Mouse (Mus musculus): ENCODE results near the gene Btbd7. TPM values are rescaled to one million over a fixed set of nuclear protein-coding genes. Genes with fewer than 3 reads are reported as not detected.
A peak's percentile ranks its signal among the peaks of the same experiment; 100 is the strongest.

The Btbd7 gene
- total RNA-seq, 2 experiments from 2014 or later, result 30.7 to 32.7 TPM

DNA sequence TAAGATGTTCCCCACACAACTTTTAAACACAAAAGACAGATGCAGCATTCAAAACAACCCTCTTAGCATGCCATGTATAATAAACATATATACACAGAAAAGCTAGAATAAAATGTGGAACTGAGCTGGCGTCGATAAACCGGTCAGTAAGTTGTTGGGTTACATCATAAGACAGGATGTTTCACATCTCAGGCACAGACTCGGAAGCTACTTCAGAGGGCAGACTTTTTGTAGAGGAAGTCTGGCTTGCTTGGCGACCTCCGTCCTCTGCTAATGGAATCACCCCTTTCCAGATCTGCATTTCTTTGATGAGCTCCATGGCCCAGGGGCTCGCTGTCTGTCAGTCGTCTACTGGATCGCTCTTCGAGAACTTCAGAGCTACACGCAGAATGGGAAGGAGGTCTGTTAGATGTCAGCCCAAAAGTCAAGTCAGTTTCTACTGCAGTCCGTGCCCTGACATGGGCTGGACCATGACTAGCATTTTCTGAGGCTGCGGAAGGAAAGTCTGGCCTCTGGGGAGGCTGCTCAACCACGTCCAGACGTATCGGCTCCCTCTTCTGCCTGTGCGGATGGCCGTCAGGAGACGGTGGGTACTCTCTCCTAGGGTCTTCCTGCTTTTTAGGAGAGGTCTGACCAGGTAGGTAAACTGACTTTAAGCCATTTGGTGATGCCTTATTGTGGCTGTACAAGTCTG, 93.2 kb downstream of the Btbd7 start:
- intact Hi-C loops (cut with DNase I), result loop anchor here (10.0 kb wide), 1 partner anchor 310 kb away; no protein-coding TSS in a partner anchor
- no peak for DNase-seq

- no peak for DNase-seq
- intact Hi-C loops (cut with DNase I), result loop anchor here (10.0 kb wide), 1 partner anchor 312 kb away; no protein-coding TSS in a partner anchor
Measured at GRCm38 (mm10) chr12:102782841-102783240, 95.4 kb downstream of the Btbd7 start.

GRCm38 (mm10) chr12:102779452-102779851, 98.8 kb downstream of the Btbd7 start:
- intact Hi-C loops (cut with DNase I), result no loop called here
- DNase-seq, result no peak

DNA sequence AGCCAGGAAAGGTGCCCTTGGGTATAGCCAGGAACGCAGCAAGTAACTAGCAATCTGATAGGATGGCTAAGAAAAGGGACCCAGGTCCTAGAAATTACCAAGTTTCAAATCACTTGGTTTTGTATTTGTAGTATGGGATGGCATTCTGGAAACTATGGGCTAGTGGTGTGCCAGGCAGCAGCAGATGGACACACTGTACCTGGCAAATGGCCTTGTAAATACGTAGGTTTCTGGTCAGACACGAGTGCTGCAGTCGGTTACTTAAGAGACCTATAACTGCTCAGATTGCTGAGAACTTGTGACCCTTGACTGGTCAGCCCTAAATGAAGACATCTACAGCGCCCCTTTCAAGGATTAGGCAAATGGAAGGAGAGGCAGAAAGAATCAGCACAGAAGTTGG, 100.1 kb downstream of the Btbd7 start:
- no peak for DNase-seq

DNA sequence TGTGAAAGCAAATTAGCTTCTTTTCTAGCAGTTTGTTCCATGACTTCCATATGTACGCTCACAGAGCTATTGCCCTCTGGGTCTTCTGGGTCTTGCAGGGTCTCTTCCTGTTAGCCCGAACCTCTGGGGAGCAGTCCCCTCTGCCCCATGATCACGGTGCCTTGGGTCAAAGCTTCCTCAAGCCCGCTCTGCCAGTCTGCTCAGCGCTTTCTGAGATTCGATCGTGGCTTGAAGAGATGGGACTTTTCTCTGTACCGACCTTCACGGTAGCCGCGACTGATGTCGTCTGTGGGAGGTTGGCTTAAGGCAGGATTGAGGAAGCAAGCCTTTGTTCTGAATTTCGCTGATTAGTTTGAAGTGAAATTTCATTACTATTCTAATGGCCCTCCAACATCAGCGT, 102.2 kb downstream of the Btbd7 start:
- DNase-seq, result no peak
- intact Hi-C loops (cut with DNase I), result no loop called here

More for the DNA sequence above, 100.1 kb downstream of the Btbd7 start:
- intact Hi-C loops (cut with DNase I), result no loop called here

GRCm38 (mm10) chr12:102772676-102773075, 105.6 kb downstream of the Btbd7 start:
- intact Hi-C loops (cut with DNase I), result no loop called here
- DNase-seq, result no peak

GRCm38 (mm10) chr12:102771601-102772000, 106.7 kb downstream of the Btbd7 start:
- intact Hi-C loops (cut with DNase I), result no loop called here
- no peak for DNase-seq

DNA sequence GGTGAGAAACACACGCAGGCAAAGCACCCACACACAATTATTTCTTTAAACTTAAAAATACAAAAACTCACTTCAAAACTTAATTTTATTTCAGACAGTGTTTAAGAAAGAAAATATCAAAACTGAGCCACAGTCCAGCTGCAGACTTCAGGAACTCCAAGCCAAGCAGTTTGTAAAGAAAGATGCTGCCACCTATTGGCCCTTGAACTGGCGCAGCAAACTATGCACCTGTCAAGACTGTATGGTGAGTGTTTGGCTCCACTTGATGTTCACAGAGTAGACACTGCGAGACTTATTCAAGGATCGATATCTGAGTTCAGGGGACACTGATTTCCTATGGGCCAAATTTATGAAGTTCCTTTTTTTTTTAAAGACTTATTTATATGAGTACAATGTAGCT, 109.3 kb downstream of the Btbd7 start:
- intact Hi-C loops (cut with DNase I), result loop anchor here (10.0 kb wide), 1 partner anchor 296 kb away; no protein-coding TSS in a partner anchor
- DNase-seq, result no peak

- DNase-seq, result no peak
- intact Hi-C loops (cut with DNase I), result loop anchor here (10.0 kb wide), 1 partner anchor 301 kb away; no protein-coding TSS in a partner anchor
Measured at GRCm38 (mm10) chr12:102763696-102764095, 114.6 kb downstream of the Btbd7 start.

GRCm38 (mm10) chr12:102761668-102762067, 116.6 kb downstream of the Btbd7 start:
- intact Hi-C loops (cut with DNase I), result loop anchor here (10.0 kb wide), 1 partner anchor 303 kb away; no protein-coding TSS in a partner anchor
- no peak for DNase-seq

- intact Hi-C loops (cut with DNase I), result no loop called here
- DNase-seq, result peak; percentile 11
Measured at GRCm38 (mm10) chr12:102758936-102759335, 119.3 kb downstream of the Btbd7 start.

GRCm38 (mm10) chr12:102758403-102758756, 119.9 kb downstream of the Btbd7 start, which contains the start of gene Gm20604:
Gm20604 (minus strand) TSS chr12:102758672.
- DNase-seq, result no peak
- intact Hi-C loops (cut with DNase I), result no loop called here

DNA sequence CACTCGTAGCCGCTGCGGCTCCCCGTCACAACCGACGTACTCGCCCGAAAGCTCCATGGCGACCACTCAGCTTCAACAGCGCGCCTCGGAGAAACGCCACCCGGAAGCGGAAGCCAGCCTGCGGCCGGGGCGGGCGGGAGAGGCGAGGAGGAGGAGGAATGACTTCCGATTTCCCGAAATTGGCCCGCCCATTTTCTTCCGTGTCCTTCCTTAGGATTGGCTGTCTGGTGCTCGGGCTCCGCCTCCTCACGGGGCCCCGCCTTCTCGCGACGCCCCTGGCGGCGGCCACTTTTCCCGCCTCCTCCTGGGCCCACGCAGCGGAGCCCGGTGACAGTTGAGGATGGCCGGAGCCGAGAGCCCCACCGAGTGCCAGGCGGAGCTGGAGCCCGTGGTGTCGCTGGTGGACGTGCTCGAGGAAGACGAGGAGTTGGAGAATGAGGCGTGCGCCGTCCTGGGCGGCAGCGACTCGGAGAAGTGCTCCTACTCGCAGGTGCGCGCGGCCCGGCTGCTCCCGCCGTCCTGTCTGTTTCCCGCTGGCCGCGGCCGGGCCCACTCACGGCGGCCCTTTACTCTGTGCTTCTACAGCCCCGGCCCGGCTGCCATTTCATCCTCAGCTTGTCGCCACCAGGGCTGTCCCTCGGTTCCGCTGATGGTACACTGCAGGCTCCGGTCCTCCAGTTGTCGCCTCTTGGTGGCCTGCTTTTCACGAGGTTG, 120.4 kb downstream of the Btbd7 start, which contains the start of the genes Gm28051, Gon7 and Ubr7:
Gene Gm28051, minus strand, starts transcription at position 77 of the 714 bp plus-strand sequence.
Gene Gon7, minus strand, starts transcription at position 115 of the 714 bp plus-strand sequence.
Gene Ubr7, plus strand, starts transcription at position 279 of the 714 bp plus-strand sequence.
- intact Hi-C loops (cut with DNase I), result no loop called here
- DNase-seq, result peak; percentile 97

DNA sequence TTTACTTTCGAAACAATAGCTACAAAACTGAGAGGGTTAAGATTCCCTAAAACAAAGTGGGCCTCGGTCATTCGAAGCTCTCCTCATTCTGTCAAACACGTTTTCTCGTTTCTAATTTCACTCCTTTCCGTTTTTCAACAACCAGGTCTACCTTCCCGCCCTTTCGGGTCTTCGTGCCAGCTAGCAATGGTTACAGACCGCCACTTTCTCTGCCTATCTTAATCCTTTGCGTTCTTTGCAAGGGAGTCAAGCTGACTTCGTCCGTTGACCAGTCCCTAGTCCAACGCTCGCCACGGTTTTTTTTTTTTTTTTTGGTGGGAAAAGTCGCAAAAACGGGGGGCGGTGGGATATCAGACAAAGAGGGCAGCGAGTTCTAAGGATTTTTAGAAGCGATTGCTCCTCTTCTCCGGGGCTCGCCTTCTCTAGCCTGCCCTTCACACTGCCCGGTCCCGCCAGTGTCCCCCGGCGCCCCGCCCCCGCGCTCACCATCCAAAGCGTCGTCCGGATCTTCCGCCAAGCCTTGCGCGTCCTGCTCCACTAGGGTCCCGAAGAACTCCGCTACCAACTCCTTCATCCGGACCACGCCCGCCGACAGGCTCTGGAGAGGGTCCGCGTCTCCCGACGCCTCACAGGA, 121.1 kb downstream of the Btbd7 start:
- intact Hi-C loops (cut with DNase I), result no loop called here
- no peak for DNase-seq

- DNase-seq, result peak; percentile 43
Measured at GRCm38 (mm10) chr12:102756304-102756703, 122.0 kb downstream of the Btbd7 start.

DNA sequence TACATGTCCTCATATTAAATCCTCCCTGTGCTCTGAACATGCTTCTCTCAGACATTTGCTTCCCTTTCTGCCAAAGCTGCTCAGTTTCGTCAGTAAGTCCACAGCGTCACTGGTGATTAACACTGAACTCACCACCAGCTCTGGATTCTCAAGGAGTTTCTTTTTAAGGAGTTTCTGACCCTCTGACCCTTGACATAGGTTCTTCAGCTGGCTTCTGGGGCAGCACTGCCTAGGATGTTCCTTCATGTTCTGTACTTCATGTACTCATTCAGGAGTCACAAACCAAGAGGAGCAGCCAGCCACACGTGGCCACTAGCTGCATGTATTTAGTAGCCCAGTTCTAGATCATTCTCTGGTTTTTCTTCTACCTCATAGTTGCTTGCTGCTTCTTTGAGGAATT, 130.0 kb downstream of the Btbd7 start:
- intact Hi-C loops (cut with DNase I), result no loop called here

More at GRCm38 (mm10) chr12:102756304-102756703, 122.0 kb downstream of the Btbd7 start:
- intact Hi-C loops (cut with DNase I), result no loop called here

DNA sequence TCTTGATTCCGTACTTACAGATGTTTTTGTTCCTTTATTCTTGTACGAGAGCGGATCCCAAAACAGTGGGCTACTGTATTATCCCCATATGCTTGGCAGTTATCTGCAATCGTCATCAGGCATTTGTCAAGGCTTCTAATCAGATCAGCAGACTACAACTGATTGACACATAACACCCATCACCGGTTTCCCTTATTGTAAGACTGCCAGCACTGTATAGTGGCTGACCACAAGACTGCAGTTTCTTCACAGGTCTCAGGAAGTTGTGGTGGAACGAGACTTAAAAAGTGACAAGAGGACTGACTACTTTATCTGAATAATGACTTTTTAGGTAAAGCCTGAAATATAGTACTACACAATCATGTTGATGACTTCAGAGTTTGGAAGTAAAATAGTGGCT, 133.4 kb downstream of the Btbd7 start:
- no peak for DNase-seq
- intact Hi-C loops (cut with DNase I), result no loop called here

More for the DNA sequence above, 130.0 kb downstream of the Btbd7 start:
- DNase-seq, result no peak

- intact Hi-C loops (cut with DNase I), result no loop called here
- DNase-seq, result peak; percentile 88
Measured at GRCm38 (mm10) chr12:102743589-102744574, 134.4 kb downstream of the Btbd7 start, which contains the start of the genes Moap1 and Tmem251. Moap1 (minus strand) TSS chr12:102743661. Tmem251 (plus strand) TSS chr12:102743762.

GRCm38 (mm10) chr12:102743036-102743588, 135.2 kb downstream of the Btbd7 start:
- no peak for DNase-seq
- intact Hi-C loops (cut with DNase I), result no loop called here

Data from left cerebral cortex, postnatal 4 days (tissue).